Mouse (Mus musculus) forelimb bud, embryonic 11.5 days (tissue): ENCODE data around the gene Apol10a.
"Not testable (repeated sequence)": the region's sequence is repeated elsewhere in the genome, so short reads cannot be mapped to it uniquely, and the experiment has no call there.

Experiments used
- DNase-seq: peaks from one replicate; pipeline ENCODE4 v3.0.0-alpha.2; 2012; ENCODE audit warnings: low read depth, low spot score

Gene Apol10a

DNA sequence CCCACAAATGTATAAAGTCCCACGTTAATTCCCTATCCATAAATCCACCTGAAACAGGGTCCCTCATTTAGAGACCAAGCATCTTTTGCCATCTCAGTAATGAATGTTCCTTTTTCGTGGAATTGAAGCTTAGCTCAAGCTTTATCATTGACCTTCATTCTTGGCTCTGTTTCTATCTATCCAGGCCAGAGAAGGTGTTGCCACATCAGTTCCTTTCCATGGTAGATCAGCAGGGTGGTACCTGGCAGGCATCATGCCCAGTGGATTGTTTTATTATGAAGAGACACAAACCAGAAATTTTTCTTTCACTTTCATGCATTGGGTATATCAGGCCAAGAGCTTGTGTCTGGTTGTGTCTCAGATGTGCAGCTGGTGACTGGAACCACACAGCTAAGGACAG, at the start of gene Apol10a:
Gene Apol10a (plus strand): TSS at position 355 of the 400 bp plus-strand sequence.
- not testable (repeated sequence) for DNase-seq

DNA sequence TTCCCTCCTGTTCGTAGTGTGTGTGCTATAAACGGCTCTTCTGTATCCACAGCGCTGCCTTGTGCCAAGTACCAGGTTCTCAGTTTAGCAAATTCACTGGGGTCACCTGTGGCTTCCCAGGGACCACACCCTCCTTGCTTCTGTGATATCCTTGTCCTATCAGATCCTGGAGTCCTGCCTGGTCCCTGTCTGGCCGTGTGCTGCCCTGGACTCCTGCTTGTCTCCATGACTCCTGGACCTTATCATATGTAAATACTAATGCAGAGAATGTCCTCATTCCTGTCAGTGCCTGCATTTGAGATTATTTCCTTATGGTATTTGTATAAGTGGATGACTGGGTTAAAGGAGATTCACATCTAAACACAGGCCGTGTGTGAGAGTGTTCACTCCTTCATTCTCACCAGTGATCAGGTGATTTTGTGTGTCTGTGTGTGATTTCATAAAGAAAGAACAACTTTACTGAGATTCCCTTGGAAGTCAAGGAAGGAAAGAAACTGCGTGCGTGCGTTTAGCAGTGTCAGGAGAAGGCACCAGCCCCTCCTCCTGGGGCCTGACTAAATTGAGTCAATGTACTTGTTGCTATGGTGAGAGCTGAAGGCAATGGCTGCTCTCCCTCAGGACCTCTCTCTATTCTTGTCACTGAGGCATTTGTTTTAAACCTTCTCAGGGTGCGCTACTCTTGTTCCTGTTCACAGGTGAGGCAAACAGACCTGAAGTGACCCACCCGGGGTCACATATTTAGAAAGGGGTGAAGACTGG, 48.0 kb upstream of the Apol10a start:
- DNase-seq = not testable (repeated sequence)

DNA sequence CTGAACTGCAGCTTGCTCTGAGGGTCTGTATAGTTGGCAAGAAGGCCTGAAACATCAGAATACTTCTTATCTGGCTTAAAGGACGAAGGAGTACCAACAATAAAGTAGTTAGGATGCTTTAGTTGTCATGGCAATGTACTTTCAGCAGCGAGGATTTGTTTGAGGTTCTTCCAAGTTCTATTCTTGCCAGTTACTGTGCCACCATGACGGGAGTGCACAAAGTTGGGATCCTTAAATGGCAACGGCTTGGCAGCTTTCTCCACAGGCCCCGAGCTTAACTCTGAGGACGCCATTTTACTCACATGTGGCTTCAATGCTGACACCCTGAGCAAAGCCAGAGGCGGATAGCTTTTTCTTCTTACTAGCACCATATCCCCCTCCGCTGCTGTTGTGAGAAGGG, 32.1 kb upstream of the Apol10a start:
- not testable (repeated sequence) for DNase-seq

DNA sequence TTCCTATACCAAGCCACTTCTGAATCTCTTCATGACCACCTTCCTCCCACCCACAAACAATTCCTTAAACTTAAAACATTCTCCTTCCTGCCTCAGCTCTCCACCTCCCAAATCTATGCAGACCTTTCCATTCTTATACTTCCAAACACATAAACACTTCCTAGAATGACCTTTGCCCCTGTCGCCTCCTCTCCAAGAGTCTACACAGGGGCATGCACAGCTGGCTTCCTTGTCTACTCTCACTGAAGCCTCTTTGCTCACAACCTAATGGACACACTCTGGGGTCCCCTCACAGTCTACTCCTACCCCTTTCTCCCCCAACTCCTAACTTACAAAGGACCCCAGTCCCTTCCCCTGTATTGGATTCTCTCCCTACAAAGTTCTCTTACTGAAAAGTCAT, 31.2 kb upstream of the Apol10a start:
- DNase-seq = not testable (repeated sequence)

DNA sequence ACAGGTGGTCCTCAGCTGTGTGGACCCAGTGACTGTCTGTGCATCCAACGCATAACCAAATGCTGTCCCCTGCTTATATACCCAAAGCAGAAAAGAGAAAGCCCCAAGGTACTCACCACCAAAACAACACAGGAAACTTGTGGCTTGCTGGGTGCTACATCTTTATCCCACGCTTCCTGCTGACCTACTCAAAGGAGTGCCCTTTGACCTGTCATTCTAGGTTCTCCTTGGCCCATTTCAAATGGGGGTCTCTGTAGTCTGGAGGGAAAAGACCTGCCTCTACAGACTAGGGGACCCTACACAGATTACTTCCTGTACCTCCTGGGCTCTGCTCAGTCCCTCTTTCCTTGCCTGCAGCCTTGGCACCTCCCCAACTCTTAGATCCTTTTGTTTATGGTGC, 29.5 kb upstream of the Apol10a start, which contains the start of gene Apol7b:
Gene Apol7b (minus strand): TSS at position 101 of the 400 bp plus-strand sequence.
- DNase-seq = not testable (repeated sequence)

DNA sequence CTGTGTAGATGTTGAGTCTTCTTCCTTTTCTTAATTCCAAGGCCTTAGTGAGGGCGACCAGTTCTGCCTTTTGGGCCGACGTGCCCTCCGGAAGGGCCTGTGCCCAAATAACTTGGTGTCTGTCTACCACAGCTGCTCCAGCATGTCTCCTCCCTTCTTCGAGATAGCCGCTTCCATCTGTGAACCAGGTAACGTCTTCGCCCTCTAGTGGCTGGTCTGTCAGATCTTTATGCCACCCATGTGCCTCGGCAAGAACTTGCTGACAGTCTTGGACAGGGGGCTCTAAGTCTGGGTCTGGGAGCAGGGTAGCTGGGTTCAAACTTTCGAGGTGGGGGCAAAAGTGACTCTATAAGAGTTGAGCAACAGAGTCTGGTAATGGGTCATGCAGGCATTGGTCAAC, 26.9 kb upstream of the Apol10a start:
- DNase-seq = not testable (repeated sequence)

DNA sequence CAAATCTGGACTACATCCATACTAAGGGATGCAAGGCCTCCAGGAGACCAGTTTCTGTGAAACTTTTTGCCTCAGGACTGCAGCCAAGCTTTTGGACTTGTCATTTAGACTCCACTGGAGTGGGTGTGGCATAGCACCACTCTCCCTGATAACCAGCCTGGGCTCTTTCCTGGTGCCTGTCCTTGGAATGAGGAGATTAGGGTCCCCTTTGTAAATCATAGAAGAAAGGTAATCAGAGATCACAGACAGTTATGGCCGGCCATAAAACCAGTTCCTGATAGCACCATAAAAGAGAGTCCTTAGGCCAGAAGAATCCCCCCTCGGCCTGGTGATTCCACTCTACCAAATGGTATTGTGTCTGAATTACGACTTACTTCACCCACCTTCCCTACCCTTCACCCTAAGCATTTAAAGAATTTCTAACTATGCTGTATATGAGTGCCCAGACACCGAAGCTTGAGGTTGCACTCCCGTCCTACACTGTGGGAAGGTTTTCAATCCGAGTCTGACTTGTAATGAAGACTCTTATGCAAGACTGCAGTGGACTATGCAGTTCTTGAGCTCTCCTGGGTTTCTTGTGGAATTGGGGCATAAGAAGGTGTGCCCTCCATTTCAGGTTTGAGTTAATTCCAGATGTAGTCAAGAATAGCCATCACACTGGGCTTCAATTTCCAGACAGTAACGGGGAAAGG, 2.0 kb upstream of the Apol10a start:
- DNase-seq = not testable (repeated sequence)

DNA sequence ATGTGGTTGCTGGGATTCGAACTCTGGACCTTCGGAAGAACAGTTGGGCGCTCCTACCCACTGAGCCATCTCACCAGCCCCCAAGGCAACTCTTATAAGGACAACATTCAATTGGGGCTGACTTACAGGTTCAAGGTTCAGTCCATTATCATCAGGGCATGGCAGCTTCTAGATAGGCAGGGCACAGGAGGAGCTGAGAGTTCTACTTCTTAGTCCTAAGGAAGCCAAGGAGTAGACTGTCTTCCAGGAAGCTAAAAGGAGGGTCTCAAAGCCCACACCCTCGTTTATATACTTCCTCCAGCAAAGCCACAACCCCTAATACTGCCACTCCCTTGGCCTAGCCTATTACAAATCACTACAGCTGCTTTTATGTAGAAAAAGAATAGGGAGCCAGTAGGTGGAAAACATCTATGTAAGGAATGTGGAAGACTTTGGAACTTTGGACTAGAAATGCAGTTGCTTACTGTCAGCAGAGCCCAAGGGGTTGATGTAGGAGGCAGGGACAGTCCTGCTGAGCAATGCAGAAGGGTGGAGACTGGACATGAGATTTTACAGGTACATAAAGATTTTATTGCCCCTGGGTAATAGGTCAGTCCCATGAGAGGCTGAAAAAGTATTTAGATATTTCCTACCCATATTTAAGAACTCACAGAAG, 5.4 kb downstream of the Apol10a start:
- DNase-seq = no peak

DNA sequence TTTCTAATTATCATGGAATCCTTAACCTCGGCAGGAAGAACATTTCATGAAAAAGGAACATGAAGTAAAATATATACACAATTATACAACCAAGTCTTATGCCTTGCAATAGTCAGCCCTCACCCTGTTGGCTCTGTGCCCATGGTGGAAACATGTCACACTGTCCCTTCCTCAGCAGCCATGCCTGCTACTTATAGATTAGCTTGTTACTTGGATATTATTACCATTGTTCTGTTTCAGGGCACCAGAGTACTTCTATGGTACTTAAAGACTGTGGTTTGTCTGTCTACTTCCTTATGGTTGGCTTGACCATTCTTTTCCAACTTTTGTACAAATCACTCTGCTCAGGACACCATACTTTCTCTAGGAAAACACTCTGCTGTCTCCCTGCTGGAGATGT, 16.3 kb downstream of the Apol10a start:
- not testable (repeated sequence) for DNase-seq

DNA sequence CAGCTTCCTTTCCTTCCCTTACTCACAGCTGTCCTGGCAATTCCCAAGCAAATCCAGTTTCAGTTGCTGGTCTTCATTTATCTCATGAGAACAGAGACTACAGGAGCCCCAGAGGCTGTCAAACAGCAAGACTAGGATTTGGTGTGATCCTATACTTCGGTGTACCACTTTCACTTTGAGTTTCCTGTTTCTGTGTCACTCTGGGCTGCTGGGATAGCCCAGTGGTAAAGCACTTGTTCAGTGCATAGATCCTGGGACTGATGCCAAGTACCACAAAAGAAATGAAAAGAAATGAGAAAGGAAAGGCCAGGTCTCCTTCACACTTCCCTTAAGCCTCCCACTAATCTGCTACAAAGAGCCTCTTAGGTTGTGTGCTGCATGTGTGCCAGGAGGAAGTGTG, 17.8 kb downstream of the Apol10a start:
- DNase-seq = not testable (repeated sequence)

DNA sequence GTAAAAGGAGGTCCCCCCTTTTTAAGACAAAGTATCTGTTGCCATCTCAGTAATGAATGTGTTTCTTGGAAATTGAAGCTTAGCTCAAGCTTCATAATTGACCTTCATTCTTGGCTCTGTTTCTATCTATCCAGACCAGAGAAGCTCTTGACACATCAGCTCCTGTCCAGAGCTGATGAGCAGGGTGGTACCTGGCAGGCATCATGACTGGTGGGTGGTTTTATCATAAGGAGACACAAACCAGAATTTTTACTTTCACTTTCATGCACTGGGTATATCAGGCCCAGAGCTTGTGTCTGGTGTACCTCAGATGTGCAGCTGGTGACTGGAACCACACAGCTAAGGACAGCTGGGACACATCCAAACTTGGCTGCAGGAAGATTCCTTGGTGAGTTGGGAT, 31.1 kb downstream of the Apol10a start, which contains the start of gene Apol11a:
Gene Apol11a (plus strand): TSS at position 306 of the 400 bp plus-strand sequence.
- DNase-seq = not testable (repeated sequence)

DNA sequence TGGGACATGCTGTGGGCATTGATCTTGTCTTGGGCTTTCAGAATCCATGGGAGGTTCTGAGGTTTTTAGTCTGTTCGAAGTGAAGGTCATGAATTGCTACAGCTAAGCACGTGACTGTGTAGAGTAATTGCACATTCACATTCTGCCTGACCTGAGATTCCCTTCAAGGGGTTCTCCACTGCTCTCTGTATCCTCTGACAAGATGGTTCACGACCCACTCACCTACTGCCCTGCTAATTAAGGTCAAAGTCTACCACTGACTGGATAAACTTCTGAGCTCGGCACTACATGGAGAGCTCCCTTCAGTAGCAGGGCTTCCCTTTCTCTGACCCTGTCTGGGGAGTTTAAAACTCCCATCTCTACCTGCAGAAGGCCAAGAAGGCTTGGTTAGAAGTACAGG, 43.7 kb downstream of the Apol10a start:
- not testable (repeated sequence) for DNase-seq

DNA sequence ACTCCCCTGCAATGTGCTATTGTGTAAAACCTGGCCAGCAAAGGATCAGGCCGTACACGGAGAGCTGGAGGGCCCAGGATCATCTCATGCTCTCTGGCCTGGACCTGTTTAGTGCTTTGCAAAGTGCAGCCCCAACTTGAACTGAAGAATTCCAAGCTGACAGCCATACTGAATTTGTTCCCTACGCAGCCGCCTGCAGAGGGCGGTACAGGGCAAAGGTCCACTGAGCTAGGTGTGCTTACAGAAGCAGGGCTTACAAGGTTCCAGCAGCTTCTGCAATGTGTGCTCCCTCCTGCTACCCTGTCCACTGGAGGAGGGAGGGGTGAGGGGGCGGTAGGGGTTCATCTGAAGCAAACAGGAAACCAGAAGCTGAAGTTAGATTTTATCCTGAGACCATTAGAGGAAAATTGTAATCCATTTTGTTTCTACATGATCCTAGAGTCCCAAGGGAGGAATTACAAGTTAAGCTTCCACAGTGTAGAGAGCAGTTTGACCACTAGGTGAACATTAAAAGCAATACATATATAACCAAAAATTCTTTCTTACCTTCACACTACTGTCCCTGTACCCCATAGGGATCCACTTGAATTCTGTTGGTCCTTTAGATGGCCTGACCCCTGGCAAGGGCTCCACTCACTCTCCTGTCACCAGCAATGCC, 46.5 kb downstream of the Apol10a start:
- DNase-seq = not testable (repeated sequence)

DNA sequence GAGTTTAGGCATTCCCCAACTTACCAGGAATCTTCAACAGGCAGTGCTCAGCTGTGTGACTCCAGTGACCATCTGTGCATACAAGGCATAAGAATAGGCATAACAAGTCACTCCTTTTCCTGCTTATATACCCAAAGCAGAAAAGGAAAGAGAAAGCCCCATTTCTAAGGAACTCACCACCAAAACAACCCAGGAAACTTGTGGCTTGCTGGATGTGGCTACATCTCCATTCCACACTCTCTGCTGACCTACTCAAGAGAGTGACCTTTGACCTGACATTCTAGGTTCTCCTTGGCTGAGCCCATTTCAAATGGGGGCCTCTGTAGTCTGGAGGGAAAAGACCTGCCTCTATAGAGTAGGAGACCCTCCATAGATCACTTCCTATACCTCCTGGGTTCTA, 56.4 kb downstream of the Apol10a start, which contains the start of gene Apol7c:
Gene Apol7c (minus strand): TSS at position 101 of the 400 bp plus-strand sequence.
- no peak for DNase-seq

DNA sequence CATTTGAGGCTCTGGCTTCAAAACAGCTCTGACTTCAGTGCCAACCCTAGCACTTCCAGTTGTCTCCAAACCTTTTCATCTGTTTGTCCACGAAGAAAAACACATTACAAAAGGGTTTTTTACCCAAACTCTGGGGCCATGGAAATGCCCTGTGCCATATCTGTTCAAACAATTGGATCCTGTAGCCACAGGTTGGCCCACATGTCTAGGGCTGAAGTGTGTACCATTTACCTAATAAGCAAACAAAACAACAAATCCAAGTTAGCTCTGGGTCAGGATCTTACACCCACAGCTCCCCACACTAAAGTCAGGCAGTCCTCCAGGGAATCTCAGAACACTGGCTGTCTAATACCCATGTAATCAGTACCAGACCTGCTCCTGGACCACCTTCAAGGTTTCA, 62.4 kb downstream of the Apol10a start:
- not testable (repeated sequence) for DNase-seq
